Mouse (Mus musculus): ENCODE data around the gene Mgll.

The Mgll gene

GRCm38 (mm10) chr6:88792147-88792691 is 68.0 kb downstream of the Mgll start:
- no peak for ATAC-seq (ENCODE audit: insufficient number of reproducible peaks, low FRiP score, low TSS enrichment)

GRCm38 (mm10) chr6:88793243-88793642 is 69.0 kb downstream of the Mgll start:
- no peak for ATAC-seq (ENCODE audit: insufficient number of reproducible peaks, low FRiP score, low TSS enrichment)

GRCm38 (mm10) chr6:88793872-88794271 is 69.7 kb downstream of the Mgll start:
- ATAC-seq (ENCODE audit: insufficient number of reproducible peaks, low FRiP score, low TSS enrichment), result no peak

DNA sequence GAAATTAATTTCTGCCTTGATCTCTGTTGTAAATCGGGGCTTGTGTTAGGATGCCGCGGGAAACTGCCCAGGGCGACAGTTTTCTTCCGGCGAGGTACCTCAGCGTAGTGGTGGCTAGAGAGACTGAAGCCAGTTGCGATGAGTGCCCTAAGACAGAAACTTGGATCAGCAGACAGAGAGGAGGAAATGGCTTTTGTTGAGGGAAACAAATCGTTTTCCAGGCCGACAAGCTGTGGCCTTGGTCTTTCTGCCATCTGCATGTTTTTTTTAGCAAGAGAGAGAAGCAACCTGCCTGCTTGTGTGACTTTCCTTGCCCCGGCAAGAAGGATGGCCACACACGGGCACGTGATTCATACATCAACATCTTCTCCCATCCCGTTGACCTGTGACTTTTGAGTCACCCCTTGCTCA is 70.4 kb downstream of the Mgll start:
- no peak for ATAC-seq (ENCODE audit: insufficient number of reproducible peaks, low FRiP score, low TSS enrichment)

- ATAC-seq (ENCODE audit: insufficient number of reproducible peaks, low FRiP score, low TSS enrichment), result no peak
Measured at GRCm38 (mm10) chr6:88800191-88800590, 76.0 kb downstream of the Mgll start.

GRCm38 (mm10) chr6:88800735-88801134 is 76.5 kb downstream of the Mgll start:
- ATAC-seq (ENCODE audit: insufficient number of reproducible peaks, low FRiP score, low TSS enrichment), result peak; percentile 92

GRCm38 (mm10) chr6:88803051-88803450 is 78.8 kb downstream of the Mgll start:
- ATAC-seq (ENCODE audit: insufficient number of reproducible peaks, low FRiP score, low TSS enrichment), result no peak

DNA sequence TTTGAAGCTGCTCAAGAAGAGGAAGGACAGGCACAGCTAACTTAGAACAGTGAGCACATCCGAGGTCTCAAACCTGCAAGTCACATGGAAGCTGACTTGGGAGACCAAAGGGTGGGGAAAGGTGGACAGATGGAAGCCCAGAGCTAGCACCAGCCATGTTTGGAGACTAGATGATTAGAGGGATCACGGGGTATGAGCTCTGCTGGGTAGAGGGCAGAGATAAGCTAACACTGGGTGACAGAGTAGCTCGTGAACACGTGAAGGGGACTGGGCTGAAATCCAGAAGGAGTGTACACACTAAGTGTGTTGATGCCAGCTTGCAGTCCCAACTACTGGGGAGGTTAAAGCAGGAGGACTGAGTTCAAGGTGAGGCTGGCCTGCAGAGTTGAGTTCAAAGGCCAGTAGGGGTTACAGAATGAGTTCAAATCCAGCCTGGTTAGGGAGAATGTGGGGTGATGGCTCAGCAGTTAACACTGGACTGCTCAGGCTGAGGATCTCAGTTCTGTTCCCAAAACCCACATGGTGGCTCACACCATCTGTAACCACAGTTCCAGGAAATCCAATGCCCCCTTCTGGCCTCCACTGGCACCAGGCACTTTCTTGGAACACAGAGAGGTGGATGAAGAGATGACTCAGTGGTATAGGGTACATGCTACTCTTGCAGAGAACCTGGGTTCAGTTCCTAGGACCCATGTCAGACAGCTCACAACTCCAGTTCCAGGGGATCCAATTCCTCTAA is 79.9 kb downstream of the Mgll start:
- no peak for ATAC-seq (ENCODE audit: insufficient number of reproducible peaks, low FRiP score, low TSS enrichment)

DNA sequence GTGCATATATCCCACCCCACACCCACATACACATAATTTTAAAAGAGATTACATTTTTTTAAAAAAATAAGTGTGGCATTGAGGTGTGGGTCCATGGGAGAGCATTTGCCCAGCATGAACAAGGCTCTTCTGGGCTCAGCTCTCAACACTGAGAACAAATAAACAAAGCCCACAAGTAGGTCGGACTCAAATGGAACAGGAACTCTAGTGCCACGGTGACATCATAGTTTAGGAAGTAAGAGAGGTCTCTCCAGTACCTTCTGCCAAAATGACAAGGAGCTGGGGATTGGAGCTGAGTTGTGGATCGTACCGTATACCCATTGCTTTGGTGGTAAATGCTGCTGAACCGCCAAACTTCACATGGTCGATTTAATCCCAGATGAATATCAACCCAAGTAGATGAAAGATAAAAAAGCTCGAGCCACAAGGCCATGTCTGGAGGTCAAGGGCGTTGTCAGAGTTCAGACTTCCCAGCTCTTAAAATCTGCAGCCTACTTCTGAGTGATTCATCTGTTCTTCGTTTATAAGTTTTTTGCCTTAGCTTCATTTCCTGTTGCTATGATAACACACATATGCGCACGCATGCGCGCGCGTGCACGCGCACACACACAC is 80.9 kb downstream of the Mgll start:
- ATAC-seq (ENCODE audit: insufficient number of reproducible peaks, low FRiP score, low TSS enrichment), result no peak

DNA sequence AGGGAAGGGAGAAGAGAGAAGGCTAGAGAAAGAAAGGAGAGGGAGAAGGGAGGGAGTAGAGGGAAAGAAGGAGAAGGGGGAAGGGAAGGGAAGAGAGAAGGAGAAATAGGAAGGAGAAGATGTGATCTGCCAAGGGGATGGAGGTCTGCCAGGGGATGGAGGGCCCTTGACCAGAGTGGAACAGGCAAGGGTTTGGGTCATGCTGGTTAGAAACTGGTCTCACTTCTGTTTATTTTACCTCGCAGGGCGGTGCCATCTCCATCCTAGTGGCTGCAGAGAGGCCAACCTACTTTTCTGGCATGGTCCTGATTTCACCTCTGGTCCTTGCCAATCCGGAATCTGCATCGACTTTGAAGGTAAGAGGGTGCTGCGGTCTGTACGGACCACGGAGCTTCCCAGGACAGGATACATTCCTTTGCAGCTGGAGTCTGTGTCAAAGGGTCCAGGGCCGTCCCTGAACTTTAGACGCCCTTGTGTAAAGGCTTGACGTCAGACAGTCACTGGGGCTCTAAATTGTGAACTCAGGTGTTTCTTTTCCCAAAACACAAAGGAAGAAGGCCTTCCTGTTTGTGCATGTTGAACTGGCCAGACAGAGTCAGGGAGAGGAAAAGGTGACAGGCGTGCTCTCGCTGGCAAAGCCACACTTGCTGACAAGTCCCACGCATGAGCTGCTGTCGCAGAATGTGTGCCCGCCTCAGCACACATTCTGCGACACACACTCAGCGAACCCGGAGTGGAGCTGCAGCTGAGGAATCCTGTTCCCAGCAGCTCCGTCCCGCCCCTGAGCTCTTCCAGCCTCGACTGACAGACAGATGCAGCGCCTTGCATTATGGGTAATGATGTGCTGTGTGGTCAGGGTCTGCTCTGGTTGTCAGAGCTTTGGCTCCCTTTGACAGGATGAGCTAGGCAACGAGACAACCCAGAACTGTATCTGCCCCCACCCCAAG is 85.2 kb downstream of the Mgll start:
- ATAC-seq (ENCODE audit: insufficient number of reproducible peaks, low FRiP score, low TSS enrichment), result no peak

- no peak for ATAC-seq (ENCODE audit: insufficient number of reproducible peaks, low FRiP score, low TSS enrichment)
Measured at GRCm38 (mm10) chr6:88810291-88810690, 86.1 kb downstream of the Mgll start.

- ATAC-seq (ENCODE audit: insufficient number of reproducible peaks, low FRiP score, low TSS enrichment), result no peak
Measured at GRCm38 (mm10) chr6:88811396-88811795, 87.2 kb downstream of the Mgll start.

- ATAC-seq (ENCODE audit: insufficient number of reproducible peaks, low FRiP score, low TSS enrichment), result no peak
Measured at GRCm38 (mm10) chr6:88811880-88812400, 87.7 kb downstream of the Mgll start.

DNA sequence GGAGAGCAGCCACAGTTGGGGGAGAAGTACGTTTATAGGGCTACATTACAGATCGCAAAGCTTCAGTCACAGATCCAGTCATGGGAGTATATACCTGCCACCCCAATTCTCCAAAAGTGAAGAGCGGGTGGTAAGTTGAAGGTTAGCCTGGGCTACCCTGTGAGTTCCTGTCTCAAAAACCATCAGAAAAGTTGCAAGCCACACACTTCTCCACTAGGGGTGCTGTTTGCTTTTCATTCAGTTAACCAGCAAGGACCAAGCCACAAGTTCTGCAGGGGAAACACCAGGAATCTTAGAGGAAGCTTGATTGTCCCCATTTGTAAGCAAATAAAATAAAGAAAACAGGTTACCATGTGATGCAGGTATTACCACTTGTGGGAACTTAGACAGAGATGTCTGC is 88.7 kb downstream of the Mgll start:
- no peak for ATAC-seq (ENCODE audit: insufficient number of reproducible peaks, low FRiP score, low TSS enrichment)

- ATAC-seq (ENCODE audit: insufficient number of reproducible peaks, low FRiP score, low TSS enrichment), result no peak
Measured at GRCm38 (mm10) chr6:88813832-88814231, 89.6 kb downstream of the Mgll start.

DNA sequence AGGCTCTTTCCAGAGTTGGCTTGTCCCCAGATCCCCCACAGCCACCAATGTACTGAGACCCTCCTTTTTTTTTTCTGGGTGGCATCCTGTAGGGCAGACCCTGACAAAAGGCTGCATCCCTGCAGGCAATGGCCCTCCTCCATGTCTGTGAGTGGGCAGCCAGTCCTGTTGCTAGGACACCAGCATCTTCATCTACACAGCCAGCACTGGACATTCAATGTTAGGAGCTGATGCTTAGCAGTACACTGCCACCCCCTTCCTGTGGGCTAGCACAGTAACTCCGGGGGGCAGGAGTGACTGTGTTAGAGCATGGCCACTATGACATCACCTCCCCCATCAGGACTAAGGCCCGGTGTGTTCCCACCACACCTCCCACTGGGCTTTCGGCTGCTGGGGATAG is 90.8 kb downstream of the Mgll start:
- ATAC-seq (ENCODE audit: insufficient number of reproducible peaks, low FRiP score, low TSS enrichment), result no peak

- 0 out of 2 replicates have a peak, but pooled peaks have one; percentile 21 for ATAC-seq (ENCODE audit: insufficient number of reproducible peaks, low FRiP score, low TSS enrichment)
Measured at GRCm38 (mm10) chr6:88815489-88815888, 91.3 kb downstream of the Mgll start.

DNA sequence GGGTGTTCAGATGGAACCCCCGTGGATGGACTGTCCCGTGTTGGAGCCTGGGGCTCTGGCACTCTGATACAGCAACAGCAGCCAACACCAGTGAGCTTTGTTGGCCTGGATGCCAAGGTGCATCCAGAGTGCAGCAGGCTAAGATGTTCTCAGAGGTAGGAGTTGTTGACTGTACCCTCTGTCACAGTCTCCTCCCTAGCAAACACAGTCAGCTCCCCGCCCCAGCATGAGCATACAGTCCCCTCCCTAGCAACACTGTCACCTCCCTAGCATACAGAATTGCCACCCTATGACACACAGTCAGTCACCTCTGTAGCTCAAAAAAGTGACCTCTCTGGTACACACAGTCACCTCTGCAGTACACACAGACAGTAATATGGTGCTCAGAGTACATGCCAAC is 92.7 kb downstream of the Mgll start:
- ATAC-seq (ENCODE audit: insufficient number of reproducible peaks, low FRiP score, low TSS enrichment), result no peak

DNA sequence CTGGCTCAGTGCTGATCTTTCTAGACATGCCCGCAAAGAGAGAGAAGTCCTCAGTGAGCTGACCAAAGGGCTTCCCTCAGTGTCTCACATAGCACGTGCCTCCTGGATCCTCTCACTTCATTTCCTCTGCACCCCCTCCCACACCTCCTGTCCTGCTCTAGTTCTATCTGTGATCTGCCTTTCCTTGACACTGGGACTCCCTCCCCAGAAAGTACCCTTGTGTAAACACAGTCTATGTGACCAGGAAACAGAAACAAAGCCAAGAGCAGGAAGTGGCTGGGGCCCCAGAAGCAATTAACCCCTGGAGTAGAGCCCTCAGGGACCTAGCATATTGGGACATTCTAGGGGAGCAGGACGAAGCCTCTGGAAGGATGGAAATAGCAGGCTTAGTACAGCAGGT is 96.6 kb downstream of the Mgll start:
- no peak for ATAC-seq (ENCODE audit: insufficient number of reproducible peaks, low FRiP score, low TSS enrichment)

GRCm38 (mm10) chr6:88821294-88821693 is 97.1 kb downstream of the Mgll start:
- ATAC-seq (ENCODE audit: insufficient number of reproducible peaks, low FRiP score, low TSS enrichment), result no peak

All from cerebellum, adult (tissue).